Mouse (Mus musculus) hindbrain, postnatal 0 days (tissue): ENCODE measurements at regions not wholly inside any gene's neighbourhood (a gene's known extent, or its start where the extent isn't known, plus 50 kb on each side); places are given as distances from the start of the nearest gene placed in this dataset.

Experiments
- ATAC-seq: fragments of 200-750 bp; cut with Nextera tagmentation; 2 replicates; pipeline ENCODE4 v1.8.0; 2017; ENCODE audit warnings: mild to moderate bottlenecking, moderate TSS enrichment, moderate library complexity
- DNase-seq: peaks from one replicate; pipeline ENCODE4 v3.0.0-alpha.2; 2015; ENCODE audit warnings: low spot score
- H3K27ac ChIP-seq: fragments of 300-500 bp; sonication (generic); 2 replicates; pipeline ENCODE4 v1.5.1; 2014; ENCODE audit warnings: mild to moderate bottlenecking
- H3K27me3 ChIP-seq: fragments of 300-500 bp; sonication (generic); 2 replicates; pipeline ENCODE4 v1.6.1; 2014; ENCODE audit warnings: low read length, mixed read lengths; ENCODE audit not compliant: insufficient read depth
- H3K36me3 ChIP-seq: fragments of 300-500 bp; sonication (generic); 2 replicates; pipeline ENCODE4 v1.6.1; 2014; ENCODE audit warnings: low read length, mixed read lengths; ENCODE audit not compliant: insufficient read depth
- H3K4me1 ChIP-seq: fragments of 300-500 bp; sonication (generic); 2 replicates; pipeline ENCODE4 v1.6.1; 2014; ENCODE audit warnings: antibody characterized with exemption, low read length, mixed read lengths; ENCODE audit not compliant: insufficient read depth
- H3K4me2 ChIP-seq: fragments of 300-500 bp; sonication (generic); 2 replicates; pipeline ENCODE4 v1.6.1; 2014; ENCODE audit warnings: low read depth, mild to moderate bottlenecking, low read length, moderate library complexity, mixed read lengths
- H3K4me3 ChIP-seq: fragments of 300-500 bp; sonication (generic); 2 replicates; pipeline ENCODE4 v1.5.1; 2014; ENCODE audit warnings: low read length
- H3K9ac ChIP-seq: fragments of 300-500 bp; sonication (generic); replicated peaks from 2 replicates; pipeline ENCODE4 v1.6.1; 2014; ENCODE audit warnings: mild to moderate bottlenecking, low read length, moderate library complexity, mixed read lengths
- H3K9me3 ChIP-seq: fragments of 300-500 bp; sonication (generic); 2 replicates; pipeline ENCODE4 v1.6.1; 2016; ENCODE audit warnings: low read length, mixed read lengths
- CTCF ChIP-seq: IDR thresholded peaks from 2 replicates; pipeline ENCODE4 v1.5.1; 2016; ENCODE audit warnings: antibody characterized with exemption, control low read depth, low read depth
- WGBS: fragments of 180-500 bp; shearing (Covaris S2); extraction: QIAGEN DNeasy Blood & Tissue Kit; methylation state at CpG from one replicate; pipeline ENCODE4 v1.1.7; 2014; 5-methylcytosine and 5-hydroxymethylcytosine counted together

DNA sequence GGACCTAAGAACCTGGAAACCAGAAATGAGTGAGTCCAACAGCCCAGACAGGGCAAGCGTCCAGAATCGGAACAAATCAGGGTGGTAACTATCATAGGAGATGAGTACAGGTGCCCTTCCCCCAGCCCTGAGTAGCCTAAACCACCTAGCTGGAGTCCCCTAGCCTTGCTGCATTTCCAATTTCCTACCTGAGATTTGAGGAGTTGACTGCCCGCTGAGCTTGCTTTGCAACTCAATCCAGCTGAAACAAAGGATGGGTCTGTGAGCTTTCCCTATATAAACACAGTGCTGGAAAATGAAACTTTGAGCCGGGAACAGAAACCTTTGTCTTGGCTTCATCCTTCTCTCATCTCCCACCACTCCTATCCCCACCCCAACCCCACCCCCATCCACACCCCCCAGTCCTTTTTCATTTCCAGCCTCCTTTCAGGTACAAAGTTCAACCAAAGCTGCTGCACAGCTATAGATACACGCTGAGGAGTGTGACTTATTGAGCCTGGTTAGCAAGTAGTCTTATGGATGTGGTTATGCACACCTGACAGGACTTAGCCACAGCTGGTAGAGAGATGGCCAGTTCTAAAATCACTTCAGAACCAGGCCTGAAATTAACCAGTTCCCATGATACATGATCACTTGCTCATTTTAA is 61.0 kb upstream of the Ccn6 start:
- Histone ChIP-seq H3K36me3 (no peaks in the 10 kb centered on the region), H3K4me1 (no peaks in the 10 kb centered on the region), H3K4me2 (no peak overlapping the region), H3K9ac (no peak overlapping the region), H3K9me3 (no peaks in the 10 kb centered on the region), H3K4me3 (no peak overlapping the region), H3K27ac (no peak overlapping the region), H3K27me3 (no peaks in the 10 kb centered on the region)
- no peak for TF ChIP-seq CTCF
- DNase-seq, result no peak
- WGBS, result 48% methylated on average over 5 of the region's 5 CpGs
- ATAC-seq, result no peak

- Histone ChIP-seq H3K36me3 (no peaks in the 10 kb centered on the region), H3K4me2 (no peak overlapping the region), H3K27ac (no peak overlapping the region), H3K27me3 (no peaks in the 10 kb centered on the region), H3K9ac (no peak overlapping the region), H3K9me3 (no peaks in the 10 kb centered on the region), H3K4me3 (no peak overlapping the region), H3K4me1 (no peaks in the 10 kb centered on the region)
- ATAC-seq (no peak), DNase-seq (no peak)
- WGBS, result 93% methylated on average over 2 of the region's 2 CpGs
- TF ChIP-seq CTCF, result no peak
Measured at GRCm38 (mm10) chr10:39221028-39221427, 57.4 kb upstream of the Ccn6 start.

DNA sequence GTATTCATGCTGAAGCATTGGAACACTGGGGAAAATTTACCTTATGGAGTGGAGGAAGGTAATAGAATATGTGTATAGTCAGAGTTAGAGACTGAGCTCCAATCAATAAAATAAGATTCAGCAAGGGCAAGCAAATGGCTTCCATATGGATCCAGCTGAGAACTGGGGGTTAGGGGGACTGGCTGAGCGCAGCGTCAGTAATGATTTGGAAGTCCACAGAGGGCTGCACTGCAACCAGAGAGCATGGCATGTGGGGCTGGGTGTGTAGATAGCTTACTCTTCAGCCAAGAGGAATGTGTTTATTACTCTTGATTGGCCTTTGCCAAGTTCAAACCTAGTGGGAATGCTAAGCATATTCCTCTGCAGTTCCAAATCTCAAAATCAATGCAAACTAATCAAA is 55.8 kb upstream of the Ccn6 start:
- H3K4me2 ChIP-seq, result no peak overlapping the region
- DNase-seq (no peak), ATAC-seq (no peak)
- no peak for TF ChIP-seq CTCF
- no peaks in the 10 kb centered on the region for H3K36me3 ChIP-seq
- no peak overlapping the region for H3K27ac ChIP-seq
- H3K4me1 ChIP-seq, result no peaks in the 10 kb centered on the region
- no peaks in the 10 kb centered on the region for H3K27me3 ChIP-seq
- 74% methylated on average over 2 of the region's 2 CpGs for WGBS
- H3K9me3 ChIP-seq, result no peaks in the 10 kb centered on the region
- H3K4me3 ChIP-seq, result no peak overlapping the region
- no peak overlapping the region for H3K9ac ChIP-seq

GRCm38 (mm10) chr10:39218151-39218550 is 54.6 kb upstream of the Ccn6 start:
- Histone ChIP-seq H3K4me1 (no peaks in the 10 kb centered on the region), H3K4me2 (no peak overlapping the region), H3K9ac (no peak overlapping the region), H3K4me3 (no peak overlapping the region), H3K36me3 (no peaks in the 10 kb centered on the region), H3K27me3 (no peaks in the 10 kb centered on the region), H3K27ac (no peak overlapping the region), H3K9me3 (no peaks in the 10 kb centered on the region)
- DNase-seq (no peak), ATAC-seq (no peak)
- 87% methylated on average over 5 of the region's 5 CpGs for WGBS
- TF ChIP-seq CTCF, result no peak

DNA sequence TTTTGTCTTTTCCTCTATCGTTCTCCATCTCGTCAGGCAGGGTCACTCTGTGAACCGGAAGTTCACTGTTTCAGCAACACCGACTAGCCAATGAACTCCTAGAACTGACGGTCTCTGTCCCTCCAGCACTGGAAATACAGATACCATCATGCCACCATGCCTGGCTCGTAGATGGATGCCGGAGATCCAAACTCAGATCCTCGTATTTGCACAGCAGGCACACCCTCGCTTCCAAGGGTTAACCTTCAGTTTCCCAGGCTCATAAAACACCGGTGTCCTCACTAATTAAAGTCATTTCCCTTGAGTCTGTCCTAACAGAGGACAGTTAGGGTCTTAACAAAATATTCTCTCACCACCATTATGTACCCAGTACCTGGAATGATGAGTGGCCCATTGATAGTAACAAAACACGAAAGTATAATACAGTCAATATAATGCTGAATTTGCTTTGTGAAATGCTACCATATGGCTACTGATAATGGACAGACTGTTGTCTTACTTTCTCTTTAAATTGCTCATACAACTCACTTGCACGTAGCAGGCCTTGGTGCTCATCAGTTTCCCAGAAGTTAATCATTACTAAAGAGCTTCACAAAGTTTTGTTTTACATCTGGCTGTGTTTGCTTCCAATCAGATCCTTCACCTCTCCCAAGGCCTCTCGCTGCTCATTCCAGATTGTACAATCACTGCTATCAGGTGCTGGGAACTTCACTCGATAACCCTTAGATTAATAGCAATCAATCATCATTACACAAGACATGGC is 52.7 kb upstream of the Ccn6 start:
- WGBS, result 89% methylated on average over 14 of the region's 14 CpGs
- TF ChIP-seq CTCF, result no peak
- H3K4me3 ChIP-seq, result no peak overlapping the region
- no peaks in the 10 kb centered on the region for H3K27me3 ChIP-seq
- no peaks in the 10 kb centered on the region for H3K9me3 ChIP-seq
- H3K27ac ChIP-seq, result no peak overlapping the region
- DNase-seq (no peak), ATAC-seq (no peak)
- H3K9ac ChIP-seq, result no peak overlapping the region
- H3K4me1 ChIP-seq, result no peaks in the 10 kb centered on the region
- no peaks in the 10 kb centered on the region for H3K36me3 ChIP-seq
- no peak overlapping the region for H3K4me2 ChIP-seq

GRCm38 (mm10) chr10:39214563-39214962 is 51.0 kb upstream of the Ccn6 start:
- no peak for ATAC-seq
- Histone ChIP-seq H3K27ac (no peak overlapping the region), H3K9me3 (no peaks in the 10 kb centered on the region), H3K4me1 (peaks cover 5% of the 10 kb centered on the region; the same call in 1 of the 2 replicates), H3K36me3 (no peaks in the 10 kb centered on the region), H3K27me3 (no peaks in the 10 kb centered on the region), H3K9ac (no peak overlapping the region), H3K4me3 (no peak overlapping the region), H3K4me2 (no peak overlapping the region)
- no peak for TF ChIP-seq CTCF
- WGBS, result 90% methylated on average over 4 of the region's 4 CpGs
- DNase-seq, result no peak
